Mouse (Mus musculus): ENCODE measurements at regions not wholly inside any gene's neighbourhood (a gene's known extent, or its start where the extent isn't known, plus 50 kb on each side); places are given as distances from the start of the nearest gene placed in this dataset.
"Not testable (repeated sequence)": the region's sequence is repeated elsewhere in the genome, so short reads cannot be mapped to it uniquely, and the experiment has no call there.

GRCm38 (mm10) chr7:116596914-116597313, 92.7 kb downstream of the Nucb2 start:
- no peak for DNase-seq (ENCODE audit: low spot score in 2 of 2)

GRCm38 (mm10) chr7:116600340-116600739, 96.2 kb downstream of the Nucb2 start:
- no peak for DNase-seq (ENCODE audit: low spot score in 2 of 2)

GRCm38 (mm10) chr7:116603167-116603839, 99.1 kb downstream of the Nucb2 start:
- DNase-seq (ENCODE audit: low spot score in 2 of 2) = no peak

- no peak for DNase-seq (ENCODE audit: low spot score in 2 of 2)
Measured at GRCm38 (mm10) chr7:116603840-116604194, 99.6 kb downstream of the Nucb2 start.

GRCm38 (mm10) chr7:116606255-116606654, 102.1 kb downstream of the Nucb2 start:
- no peak for DNase-seq (ENCODE audit: low spot score in 2 of 2)

GRCm38 (mm10) chr7:116606751-116607483, 102.7 kb downstream of the Nucb2 start:
- DNase-seq (ENCODE audit: low spot score in 2 of 2) = no peak

GRCm38 (mm10) chr7:116607628-116608225, 103.6 kb downstream of the Nucb2 start:
- no peak for DNase-seq (ENCODE audit: low spot score in 2 of 2)

- DNase-seq (ENCODE audit: low spot score in 2 of 2) = peak; percentile 47 to 58
Measured at GRCm38 (mm10) chr7:116608350-116609085, 104.3 kb downstream of the Nucb2 start.

- no peak for DNase-seq (ENCODE audit: low spot score in 2 of 2)
Measured at GRCm38 (mm10) chr7:116609406-116609805, 105.2 kb downstream of the Nucb2 start.

- DNase-seq (ENCODE audit: low spot score in 2 of 2) = no peak
Measured at GRCm38 (mm10) chr7:116609906-116610305, 105.7 kb downstream of the Nucb2 start.

GRCm38 (mm10) chr7:116615984-116616383, 111.8 kb downstream of the Nucb2 start:
- no peak for DNase-seq (ENCODE audit: low spot score in 2 of 2)

- DNase-seq (ENCODE audit: low spot score in 2 of 2) = no peak
Measured at GRCm38 (mm10) chr7:116619636-116620035, 115.5 kb downstream of the Nucb2 start.

- DNase-seq (ENCODE audit: low spot score in 2 of 2) = no peak
Measured at GRCm38 (mm10) chr7:116620381-116620780, 116.2 kb downstream of the Nucb2 start.

GRCm38 (mm10) chr7:116633210-116633609, 129.0 kb downstream of the Nucb2 start:
- DNase-seq (ENCODE audit: low spot score in 2 of 2) = no peak

- DNase-seq (ENCODE audit: low spot score in 2 of 2) = peak; percentile 72 to 81
Measured at GRCm38 (mm10) chr7:116644902-116645650, 140.9 kb downstream of the Nucb2 start.

GRCm38 (mm10) chr7:116654466-116654865, 150.3 kb downstream of the Nucb2 start:
- no peak for DNase-seq (ENCODE audit: low spot score in 2 of 2)

GRCm38 (mm10) chr7:116657040-116657439, 152.9 kb downstream of the Nucb2 start:
- not testable (repeated sequence) for DNase-seq (ENCODE audit: low spot score in 2 of 2)

GRCm38 (mm10) chr7:116665581-116665980, 161.4 kb downstream of the Nucb2 start:
- DNase-seq (ENCODE audit: low spot score in 2 of 2) = no peak

- no peak for DNase-seq (ENCODE audit: low spot score in 2 of 2)
Measured at GRCm38 (mm10) chr7:116674199-116675019, 170.2 kb downstream of the Nucb2 start.

GRCm38 (mm10) chr7:116676696-116677095, 172.5 kb downstream of the Nucb2 start:
- DNase-seq (ENCODE audit: low spot score in 2 of 2) = no peak

GRCm38 (mm10) chr7:116679195-116679594, 175.0 kb downstream of the Nucb2 start:
- no peak for DNase-seq (ENCODE audit: low spot score in 2 of 2)
